ENCODE assay signal across 13 mouse cellular contexts in the genomic region with DNA sequence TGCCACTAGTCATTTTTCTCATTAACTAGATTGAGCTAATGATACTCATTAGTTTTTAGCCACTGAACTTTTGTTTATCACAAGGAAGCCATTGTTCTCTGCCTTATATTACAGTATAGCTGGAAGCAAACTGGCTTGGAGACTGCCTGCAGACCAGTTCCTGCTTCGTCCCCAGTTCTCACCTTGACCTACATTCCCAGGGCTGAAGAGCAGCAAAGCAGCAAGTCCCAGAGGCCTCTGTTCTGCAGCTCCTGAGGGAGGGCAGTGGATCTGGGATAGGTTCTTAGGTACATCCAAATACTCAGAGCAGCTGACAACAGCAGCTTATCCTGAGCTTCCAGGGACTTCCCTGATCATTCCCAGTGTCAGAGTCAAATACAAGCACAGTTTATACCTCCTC.
"Had no signal": no experiment of that assay in that cellular context is flagged by ENCODE, and none has a peak within 500 bp of the region (broad histone marks: within the 10 kb centered on the region; RNA-seq: fewer than 3 reads in every experiment).

No protein-coding gene starts in this region.

- DNase-seq: gastrocnemius, adult 2 months; gastrocnemius, postnatal 10 days; gastrocnemius, postnatal 25 days; heart, adult 18-20 months; heart, postnatal 10 days; heart, postnatal 4 days; kidney, adult 18-20 months; kidney, adult 8-10 months; kidney, postnatal 10 days; kidney, postnatal 25 days; kidney, postnatal 4 days; liver; liver, embryonic 13.5 days had no signal
